Mouse (Mus musculus) embryo, embryonic 10.5 days (tissue): ENCODE measurements around the gene Pros1.

ENCODE experiments used
- DNase-seq: peaks from one replicate; pipeline ENCODE4 v3.0.0-alpha.2; 2015; ENCODE audit warnings: low spot score

Pros1 gene

DNA sequence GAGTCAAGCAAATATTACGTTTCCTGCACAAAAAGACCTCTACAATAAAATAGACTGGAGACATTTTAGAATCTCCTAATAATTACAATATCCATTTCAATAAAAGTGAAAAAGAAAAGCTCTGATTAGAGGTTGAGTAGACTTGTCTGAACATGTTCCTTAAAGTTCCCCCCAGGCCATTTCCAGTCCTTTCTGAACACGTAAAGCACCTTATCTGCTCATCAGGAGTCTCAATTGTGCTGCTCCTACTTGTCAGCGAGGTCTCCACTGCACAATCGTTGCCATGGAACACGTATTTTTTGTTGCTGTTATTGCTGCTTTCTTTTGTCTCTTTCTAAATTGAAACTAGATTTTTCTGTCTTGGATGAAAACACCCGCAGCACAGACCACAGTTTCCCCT lies 7.3 kb downstream of the Pros1 start:
- no peak for DNase-seq

DNA sequence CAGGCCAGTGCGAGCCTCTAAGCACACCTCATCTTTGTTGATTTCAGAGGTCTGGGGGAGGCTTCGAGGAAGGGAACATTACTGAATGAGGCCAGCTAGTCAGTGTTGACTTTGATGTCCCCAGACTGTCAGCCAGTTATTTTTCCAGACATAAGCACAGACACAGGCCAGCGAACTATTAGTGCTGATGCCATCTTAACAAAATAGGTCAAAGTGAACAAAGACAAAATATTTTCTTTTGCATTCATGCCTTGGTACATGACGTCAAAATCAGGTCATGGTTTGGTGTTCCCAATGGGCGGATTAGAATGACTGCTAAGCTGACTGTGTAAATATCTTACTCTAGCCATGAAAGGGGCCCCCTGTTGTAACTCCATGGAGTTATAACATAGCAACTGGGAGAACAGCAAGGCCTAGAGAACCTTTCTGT lies 18.6 kb downstream of the Pros1 start:
- DNase-seq, result peak; percentile 9

DNA sequence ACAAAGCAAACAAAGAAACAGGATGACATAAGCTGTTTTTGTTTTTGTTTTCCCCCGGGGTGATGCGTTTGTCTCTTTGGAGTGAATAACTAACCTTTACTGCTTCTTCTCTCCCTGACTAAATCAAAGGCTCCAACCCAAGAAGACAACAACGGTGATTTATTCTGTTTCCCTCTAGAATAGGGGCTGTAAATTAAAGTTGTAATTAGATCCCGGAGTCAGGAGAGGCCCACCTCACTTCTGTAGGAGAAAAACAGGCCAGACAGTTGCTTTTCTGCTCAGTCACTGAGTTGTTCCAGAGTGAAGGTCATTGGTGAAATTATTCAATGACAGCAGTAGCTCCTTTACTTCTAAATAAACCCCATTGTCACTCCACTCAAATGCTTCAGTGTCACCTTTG lies 19.1 kb downstream of the Pros1 start:
- DNase-seq, result peak; percentile 46

DNA sequence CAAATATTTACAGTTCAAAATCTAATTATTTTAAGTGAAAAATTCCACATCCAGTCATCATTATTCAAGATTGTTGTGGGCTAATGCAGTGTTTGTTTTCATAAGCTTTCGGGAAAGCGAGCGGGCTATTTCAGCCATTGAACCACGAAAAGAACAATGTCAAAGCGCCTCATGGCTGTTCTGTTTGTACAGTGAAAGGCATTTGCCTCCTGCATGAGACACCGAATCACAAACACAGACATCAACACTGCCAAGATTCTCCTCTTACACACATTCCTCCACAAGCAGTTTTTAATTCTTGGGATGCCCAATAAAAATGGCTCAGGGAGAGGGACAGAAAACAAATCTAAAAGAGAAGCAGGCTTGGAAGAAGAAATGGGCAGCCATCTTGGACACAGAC lies 20.0 kb downstream of the Pros1 start:
- DNase-seq, result no peak

DNA sequence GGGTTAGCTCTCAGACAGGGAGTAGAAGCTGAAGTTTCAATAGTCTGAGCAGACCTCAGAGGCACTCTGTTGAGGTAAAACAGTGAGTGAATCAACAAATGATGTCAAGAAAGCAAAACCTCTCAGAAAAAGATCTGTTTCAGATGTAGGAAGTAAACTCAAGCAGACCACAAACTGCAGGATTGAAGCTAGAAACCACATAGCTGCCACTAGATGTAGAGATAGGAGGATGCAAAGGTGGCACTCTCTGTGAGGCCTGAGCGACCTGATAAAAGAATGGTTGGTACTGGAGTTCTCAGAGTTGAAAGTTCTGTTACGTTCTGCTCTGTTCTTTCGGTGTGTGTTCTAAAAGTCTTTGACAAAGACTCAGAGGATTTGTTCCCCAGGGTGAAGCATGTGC lies 41.7 kb downstream of the Pros1 start:
- no peak for DNase-seq

DNA sequence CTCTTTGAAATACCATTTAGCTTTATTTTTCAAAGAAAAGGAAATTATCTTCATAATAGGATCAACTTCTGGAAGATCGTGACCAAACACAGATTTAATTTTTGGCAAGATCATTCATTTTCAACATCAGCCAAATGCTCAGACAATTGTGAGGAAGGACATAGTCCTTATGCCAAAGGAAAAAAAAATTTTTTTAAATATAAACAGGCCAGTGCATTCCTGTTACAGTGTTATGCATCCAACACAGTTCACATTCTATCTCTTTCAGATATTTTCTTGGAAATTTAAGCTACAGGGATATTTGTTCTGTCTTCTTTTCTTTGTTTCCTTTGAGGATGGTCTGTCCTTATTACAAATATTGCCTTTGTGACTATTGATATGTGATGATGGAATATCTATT lies 57.3 kb downstream of the Pros1 start:
- DNase-seq, result no peak

DNA sequence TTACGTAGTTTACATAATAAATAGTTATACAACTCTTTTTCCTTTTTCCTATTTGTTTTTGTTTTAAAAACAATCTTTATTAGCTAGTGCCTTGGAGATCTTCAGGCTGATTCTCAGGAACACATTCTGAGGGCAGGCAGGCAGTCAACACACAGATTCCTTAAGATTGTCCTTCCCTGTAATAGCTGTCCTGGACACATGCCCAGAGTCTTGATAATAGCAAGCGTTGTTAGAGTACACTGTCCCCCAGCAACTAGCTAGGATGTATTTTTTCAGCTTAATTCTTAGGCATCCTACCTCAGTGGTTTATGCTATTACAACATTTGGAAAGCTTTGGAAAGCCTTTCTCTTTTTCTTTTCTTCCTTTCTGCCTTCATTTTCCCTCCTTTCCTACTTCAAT lies 58.1 kb downstream of the Pros1 start:
- DNase-seq, result no peak

DNA sequence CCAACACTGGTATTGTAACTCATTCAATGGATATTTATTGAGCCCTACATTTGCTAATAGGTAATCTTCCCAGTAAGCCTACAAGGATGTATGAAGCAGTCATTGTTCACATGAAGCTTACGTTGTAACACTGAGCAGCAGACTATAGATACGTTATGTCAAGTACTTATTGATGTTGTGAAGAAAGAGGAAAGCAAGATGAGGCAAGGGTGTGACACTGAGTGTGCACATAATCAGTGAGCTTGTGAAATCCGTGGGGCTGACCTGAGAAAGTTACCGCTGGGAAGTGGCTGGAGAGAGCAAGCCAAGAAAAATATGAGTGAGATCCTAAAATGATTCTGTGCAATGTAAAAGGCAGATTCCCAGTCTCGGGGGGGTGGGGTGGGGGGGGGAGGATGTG lies 61.4 kb downstream of the Pros1 start:
- DNase-seq, result no peak

DNA sequence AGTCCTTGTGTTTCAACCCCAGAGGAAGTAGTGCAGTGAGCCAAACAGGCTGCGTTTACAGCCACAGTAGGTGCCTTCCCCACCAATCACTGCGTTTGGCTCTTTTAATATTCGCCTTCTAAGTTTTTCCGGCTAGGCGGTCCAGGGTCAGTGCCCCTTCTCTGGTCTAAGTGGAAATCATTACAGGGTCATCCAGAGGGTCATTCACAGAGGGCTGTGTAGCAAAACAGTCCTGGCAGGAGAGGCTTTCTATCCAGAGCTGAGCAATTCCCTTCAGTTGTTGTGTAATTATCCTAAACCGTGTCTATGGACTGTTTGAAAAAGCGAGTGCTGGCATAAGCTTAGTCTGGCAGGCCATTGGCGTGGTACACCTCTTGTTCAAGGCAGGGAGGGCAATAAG lies 68.1 kb downstream of the Pros1 start:
- peak; percentile 67 for DNase-seq

DNA sequence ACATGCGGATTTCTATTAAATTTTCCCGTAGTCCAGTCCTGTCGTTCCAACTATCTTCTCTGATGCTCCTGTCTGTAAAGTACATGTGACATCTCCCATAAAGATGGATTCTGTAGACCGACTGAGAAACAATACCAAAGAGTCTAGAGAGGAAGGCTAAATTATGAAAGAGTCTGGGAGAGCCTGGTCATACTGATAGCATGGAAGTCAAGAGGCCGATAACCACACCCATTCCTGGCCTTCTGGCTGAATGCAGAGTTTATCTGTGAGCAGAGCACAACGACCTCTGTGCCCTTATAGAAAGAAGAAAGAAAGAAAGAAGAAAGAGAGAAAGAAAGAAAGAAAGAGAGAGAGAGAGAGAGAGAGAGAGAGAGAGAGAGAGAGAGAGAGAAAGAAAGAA lies 77.2 kb downstream of the Pros1 start:
- no peak for DNase-seq

DNA sequence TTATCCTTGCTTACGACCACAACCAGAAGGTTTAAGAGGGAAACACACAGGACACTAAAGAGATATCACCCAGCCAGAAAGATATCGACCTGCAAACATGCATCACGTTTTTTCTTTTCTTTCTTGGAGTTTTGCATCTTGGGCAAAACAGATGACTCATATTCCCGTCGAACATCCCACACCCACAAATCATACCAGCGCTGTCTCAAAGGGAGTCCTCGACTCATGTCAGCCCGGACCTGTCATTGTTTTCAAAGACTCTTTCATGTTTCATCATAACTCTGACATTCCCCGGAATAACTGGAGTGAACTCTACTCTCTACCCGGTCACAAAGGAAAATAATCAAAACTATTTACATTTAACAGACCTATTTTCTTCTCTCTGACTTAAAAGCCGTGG lies 82.2 kb downstream of the Pros1 start:
- no peak for DNase-seq

DNA sequence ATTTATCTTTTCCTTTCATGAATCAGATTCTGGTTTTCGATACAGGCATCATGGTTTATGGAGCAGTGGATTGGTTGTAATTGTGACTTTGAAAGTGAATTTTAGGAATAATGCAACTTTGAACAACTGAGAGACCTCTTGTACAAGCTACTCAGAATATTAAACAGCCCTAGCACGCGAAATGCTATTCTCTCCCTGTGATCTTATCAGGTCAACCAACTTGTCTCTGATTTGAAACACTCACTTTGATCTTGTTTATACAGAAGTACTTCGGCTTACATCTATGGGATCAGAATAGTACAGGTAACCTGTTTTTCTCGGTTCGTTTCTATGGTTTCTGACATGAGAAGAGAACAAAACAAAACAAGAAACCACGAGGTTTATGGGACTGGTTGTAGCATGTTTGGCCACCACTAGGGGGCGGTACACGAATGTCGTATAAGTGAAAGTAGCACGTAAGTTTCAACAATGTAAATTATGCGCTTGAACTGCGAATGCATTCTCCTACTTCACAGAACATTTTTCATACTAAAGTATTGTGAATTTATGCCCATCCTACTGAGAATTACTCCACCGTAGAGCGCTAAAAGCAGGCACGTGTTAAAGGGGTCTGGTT lies 86.4 kb downstream of the Pros1 start:
- peak; percentile 95 for DNase-seq

DNA sequence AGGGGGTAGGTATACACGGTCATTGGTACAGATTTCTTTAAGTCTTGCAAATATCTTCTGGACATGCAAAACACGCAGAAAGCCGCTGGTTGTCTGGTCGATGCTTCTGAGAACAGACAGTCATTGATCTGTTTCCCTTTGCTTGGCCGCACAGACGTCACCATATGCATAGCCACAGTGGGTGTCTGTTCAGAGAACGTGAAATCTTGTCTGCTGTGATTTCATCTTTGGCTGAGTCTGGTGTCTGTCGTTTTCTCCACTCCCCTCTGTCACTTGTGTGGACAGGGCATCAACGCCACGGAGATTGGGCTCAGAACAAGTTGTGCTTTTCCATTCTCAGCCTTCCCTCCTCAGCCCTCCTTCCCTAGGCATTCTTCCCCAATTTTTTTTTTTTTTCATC lies 87.7 kb downstream of the Pros1 start:
- DNase-seq, result no peak

DNA sequence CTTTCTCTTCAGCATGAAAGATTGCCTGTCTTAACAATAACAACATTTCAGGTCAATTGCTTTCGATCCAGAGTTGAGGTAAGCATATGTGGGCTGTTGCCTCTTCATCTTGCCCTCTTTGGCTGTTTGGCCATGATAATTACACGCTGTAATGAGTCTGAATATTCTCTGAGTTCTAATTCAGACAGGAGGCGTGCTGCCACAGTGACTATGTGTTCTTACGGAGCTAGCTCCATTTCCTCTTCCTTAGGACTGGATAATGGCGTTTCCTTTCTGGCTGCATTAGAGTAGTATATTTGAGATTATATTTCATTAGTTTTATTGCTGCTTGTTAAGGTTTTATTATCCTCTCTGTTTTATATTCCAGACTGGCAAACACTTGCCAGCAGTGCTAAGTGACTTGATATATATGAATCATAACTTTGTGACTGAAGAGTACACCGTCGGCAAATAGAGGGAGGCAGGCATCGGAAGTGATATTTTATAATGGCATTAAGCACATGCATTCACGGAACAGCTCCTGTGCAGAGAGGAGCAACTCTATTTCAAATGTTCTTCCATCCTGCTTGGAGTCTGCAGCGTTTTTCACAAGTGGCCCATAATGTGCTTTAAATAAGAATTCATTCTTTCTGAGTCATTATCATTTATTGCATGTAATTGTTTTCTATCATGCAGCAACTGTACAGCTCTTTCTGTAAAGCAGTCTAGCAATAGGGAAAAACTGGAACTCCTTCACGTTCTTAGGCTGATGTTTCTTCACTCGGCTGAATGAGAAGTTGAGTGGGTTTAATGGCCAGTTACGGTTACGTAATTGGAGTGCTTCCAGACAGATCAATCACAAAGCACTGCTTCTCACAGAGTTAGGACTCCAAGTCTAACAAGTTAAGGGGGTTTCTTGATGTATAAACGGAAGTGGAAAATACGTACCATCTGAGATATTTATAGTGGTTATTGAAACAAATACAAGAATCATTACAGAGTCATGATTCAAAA lies 88.6 kb downstream of the Pros1 start:
- no peak for DNase-seq

DNA sequence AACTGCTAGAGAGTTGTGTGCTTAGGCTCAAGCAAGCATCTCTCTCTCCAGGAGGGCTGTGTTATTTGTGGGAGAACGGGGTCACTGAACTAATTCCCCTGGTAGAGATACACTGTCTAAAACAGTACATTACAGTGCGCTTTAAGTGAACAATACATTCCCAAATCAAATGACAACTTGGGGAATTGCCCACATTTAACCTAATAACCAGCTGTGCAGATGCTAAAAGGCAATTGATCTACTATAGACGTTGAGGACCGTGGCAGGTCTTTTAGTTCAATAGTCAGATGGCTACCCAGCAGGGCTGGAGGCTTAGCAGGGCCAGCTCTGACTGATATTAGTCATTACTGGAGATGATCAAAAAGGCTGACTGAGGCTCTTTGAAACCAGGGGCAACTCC lies 104.4 kb downstream of the Pros1 start:
- DNase-seq, result peak; percentile 18

DNA sequence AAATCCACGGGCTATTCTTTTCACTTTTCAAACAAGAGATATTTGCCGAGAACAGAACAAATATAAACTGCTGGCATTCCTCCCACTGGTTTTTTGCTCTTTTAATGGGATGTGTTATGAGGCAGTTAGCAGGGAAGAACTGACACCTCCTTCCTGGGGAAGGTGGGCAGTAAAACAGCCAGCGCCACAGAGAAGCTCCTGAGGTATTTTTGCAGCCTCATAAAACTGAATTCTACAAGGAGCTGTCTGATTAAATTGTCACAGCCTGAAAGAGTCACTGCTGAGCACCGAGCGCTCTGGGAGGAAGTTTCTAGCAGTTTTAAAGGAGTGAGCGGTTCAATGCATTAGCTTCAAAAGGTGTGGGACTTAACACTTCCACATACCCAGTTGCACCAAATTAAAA lies 110.3 kb downstream of the Pros1 start:
- DNase-seq, result no peak

DNA sequence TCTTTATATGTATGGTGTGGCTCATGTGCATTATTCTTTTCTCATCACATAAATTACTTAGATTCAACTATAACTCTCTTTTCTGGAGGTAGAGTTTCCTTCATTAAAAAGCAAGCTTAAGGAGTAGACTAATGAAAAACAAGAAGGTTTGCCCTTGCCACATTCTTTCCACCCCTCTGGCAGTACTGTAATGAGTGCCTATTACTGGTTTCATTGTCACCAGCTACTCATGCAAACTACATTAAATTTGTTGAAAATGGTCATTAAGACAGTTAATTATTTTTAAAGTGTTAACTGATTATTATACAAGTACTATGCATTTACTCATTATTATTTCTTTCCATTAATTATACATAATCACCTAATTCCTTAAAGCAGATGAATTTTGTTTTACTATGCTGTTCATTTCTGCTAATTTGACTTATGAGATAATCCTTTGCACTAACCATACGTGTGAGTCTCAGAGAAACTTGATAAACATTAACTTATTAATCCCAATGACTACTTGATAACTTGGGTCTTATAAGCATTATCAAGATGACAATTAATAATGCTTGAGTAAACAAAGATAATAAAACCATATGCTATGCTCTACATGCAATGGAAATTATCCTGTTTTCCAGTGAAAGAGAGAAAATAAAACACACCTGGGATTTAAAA lies 117.7 kb downstream of the Pros1 start:
- no peak for DNase-seq

DNA sequence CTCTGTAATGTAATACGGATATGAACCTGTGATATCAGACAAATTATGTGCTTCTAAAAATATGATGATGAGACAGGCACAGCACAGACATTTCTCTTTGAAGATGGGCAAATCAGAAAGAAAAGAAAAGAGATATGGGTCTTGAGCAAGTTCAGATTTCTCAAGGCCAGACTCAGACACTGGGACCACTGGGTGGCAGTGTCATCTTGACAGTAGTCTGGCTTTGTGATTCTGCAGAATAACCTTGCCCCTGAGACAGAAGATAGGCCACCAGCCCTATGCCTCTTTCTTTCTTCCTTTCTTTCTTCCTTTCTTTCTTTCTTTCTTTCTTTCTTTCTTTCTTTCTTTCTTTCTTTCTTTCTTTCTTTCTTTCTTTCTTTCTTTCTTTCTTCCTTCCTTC lies 120.8 kb downstream of the Pros1 start:
- peak; percentile 67 for DNase-seq
